Mouse (Mus musculus) C2C12 (cell line): ENCODE data around the gene 6330409D20Rik.

Experiments
- CEBPB ChIP-seq: IDR thresholded peaks from one replicate; pipeline ENCODE4 v1.6.1; 2011; ENCODE audit warnings: low read depth, mild to moderate bottlenecking, control low read depth, moderate library complexity
- CTCF ChIP-seq: IDR thresholded peaks from one replicate; pipeline ENCODE4 v1.5.1; 2011; ENCODE audit not compliant: control insufficient read depth, insufficient read depth, insufficient read length
- FOSL1 ChIP-seq: IDR thresholded peaks from one replicate; pipeline ENCODE4 v1.8.0; 2011; ENCODE audit warnings: mild to moderate bottlenecking, low read length; ENCODE audit not compliant: poor library complexity, insufficient read depth, severe bottlenecking
- MAX ChIP-seq: IDR thresholded peaks from one replicate; pipeline ENCODE4 v1.6.1; 2011; ENCODE audit warnings: mild to moderate bottlenecking, control low read depth
- MYOG ChIP-seq: IDR thresholded peaks from one replicate; pipeline ENCODE4 v1.6.1; 2011; ENCODE audit not compliant: control insufficient read depth, insufficient read length; ENCODE audit errors: extremely low read depth
- USF1 ChIP-seq: IDR thresholded peaks from one replicate; pipeline ENCODE4 v1.6.1; 2011; ENCODE audit warnings: low read depth, mild to moderate bottlenecking, control low read depth, moderate library complexity

- TF ChIP-seq CTCF (peak; percentile 22), CEBPB (no peak), MAX (no peak), MYOG (no peak), USF1 (no peak), FOSL1 (no peak)
These were observed 22.5 kb upstream of the 6330409D20Rik start for GRCm38 (mm10) chr2:32763353-32763752.
